Mouse (Mus musculus) lung, embryonic 16.5 days (tissue): ENCODE measurements at regions not wholly inside any gene's neighbourhood (a gene's known extent, or its start where the extent isn't known, plus 50 kb on each side); places are given as distances from the start of the nearest gene placed in this dataset.

Source experiments
- ATAC-seq: fragments of 200-750 bp; cut with Nextera tagmentation; 2 replicates; pipeline ENCODE4 v1.8.0; 2017; ENCODE audit warnings: low read depth, mild to moderate bottlenecking, moderate library complexity
- H3K27ac ChIP-seq: fragments of 300-500 bp; sonication (generic); 2 replicates; pipeline ENCODE4 v1.5.1; 2014; ENCODE audit warnings: mild to moderate bottlenecking, control low read depth, low read length
- H3K27me3 ChIP-seq: fragments of 300-500 bp; sonication (generic); 2 replicates; pipeline ENCODE4 v1.6.1; 2014; ENCODE audit warnings: low read depth, low read length, mixed read lengths; ENCODE audit not compliant: control insufficient read depth, insufficient read depth
- H3K36me3 ChIP-seq: fragments of 300-500 bp; sonication (generic); 2 replicates; pipeline ENCODE4 v1.6.1; 2014; ENCODE audit warnings: low read length; ENCODE audit not compliant: control insufficient read depth, insufficient read depth
- H3K4me1 ChIP-seq: fragments of 300-500 bp; sonication (generic); replicated peaks from 2 replicates; pipeline ENCODE4 v1.6.1; 2014; ENCODE audit warnings: low read length, mixed read lengths; ENCODE audit not compliant: control insufficient read depth, insufficient read depth
- H3K4me2 ChIP-seq: fragments of 300-500 bp; sonication (generic); 2 replicates; pipeline ENCODE4 v1.6.1; 2014; ENCODE audit warnings: low read depth, low read length, control low read depth
- H3K4me3 ChIP-seq: fragments of 300-500 bp; sonication (generic); 2 replicates; pipeline ENCODE4 v1.5.1; 2014; ENCODE audit warnings: mild to moderate bottlenecking, low read length, control low read depth
- H3K9ac ChIP-seq: fragments of 300-500 bp; sonication (generic); 2 replicates; pipeline ENCODE4 v1.6.1; 2014; ENCODE audit warnings: low read length, control low read depth
- H3K9me3 ChIP-seq: fragments of 300-500 bp; sonication (generic); 2 replicates; pipeline ENCODE4 v1.6.1; 2016; ENCODE audit warnings: low read length; ENCODE audit not compliant: control insufficient read depth
- WGBS: fragments of 180-500 bp; shearing (Covaris S2); extraction: QIAGEN DNeasy Blood & Tissue Kit; methylation state at CpG from one replicate; pipeline ENCODE4 v1.1.7; 2014; 5-methylcytosine and 5-hydroxymethylcytosine counted together

DNA sequence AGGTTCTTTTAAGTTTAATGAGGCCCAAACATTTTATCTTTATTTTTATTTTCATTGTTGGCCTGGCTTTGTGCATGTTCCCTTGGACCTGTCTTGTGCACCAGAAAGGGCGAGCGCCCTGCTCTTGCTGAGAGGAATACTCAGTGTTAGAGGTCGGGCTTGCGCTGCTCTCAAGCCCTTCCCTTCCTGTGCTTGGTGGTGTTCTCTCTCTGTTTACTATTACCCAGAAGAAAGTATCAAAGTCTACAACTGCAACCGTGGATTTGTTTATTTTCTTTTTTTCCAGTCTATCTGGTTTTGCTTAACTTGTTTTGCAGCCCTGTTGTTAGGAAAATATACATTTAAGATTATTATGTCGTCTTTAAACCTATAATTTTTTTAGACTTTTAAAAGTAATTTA is 74.1 kb upstream of the Aldh1a3 start:
- Histone ChIP-seq H3K9ac (no peak overlapping the region), H3K4me3 (no peak overlapping the region), H3K9me3 (no peaks in the 10 kb centered on the region), H3K36me3 (no peaks in the 10 kb centered on the region), H3K27me3 (no peaks in the 10 kb centered on the region), H3K4me1 (no peaks in the 10 kb centered on the region), H3K4me2 (no peak overlapping the region), H3K27ac (no peak overlapping the region)
- WGBS, result 46% methylated on average over 6 of the region's 6 CpGs
- ATAC-seq, result no peak

DNA sequence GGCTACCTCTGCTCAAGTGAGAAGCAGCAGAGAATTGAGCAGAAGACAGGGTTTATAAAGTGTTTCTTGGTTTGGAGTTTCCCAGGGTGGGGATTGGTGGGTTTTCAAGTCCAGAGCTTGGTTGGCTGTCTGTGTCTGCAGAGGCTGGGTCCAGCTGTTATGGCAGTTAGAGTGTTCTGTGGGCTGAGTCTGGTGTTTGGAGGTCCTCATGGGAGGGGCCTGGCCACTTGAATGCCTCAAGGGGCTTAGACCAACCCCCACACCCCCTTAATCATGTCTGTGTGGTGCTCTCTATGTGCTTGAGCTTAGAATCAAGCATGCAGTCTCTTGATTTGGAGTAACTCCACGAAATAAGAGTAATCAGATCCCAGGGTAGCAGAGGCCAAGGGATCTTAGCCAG is 70.2 kb upstream of the Aldh1a3 start:
- 24% methylated on average over 1 of the region's 1 CpGs for WGBS
- Histone ChIP-seq H3K4me3 (no peak overlapping the region), H3K4me1 (no peaks in the 10 kb centered on the region), H3K36me3 (no peaks in the 10 kb centered on the region), H3K27ac (no peak overlapping the region), H3K4me2 (no peak overlapping the region), H3K9me3 (no peaks in the 10 kb centered on the region), H3K27me3 (no peaks in the 10 kb centered on the region), H3K9ac (no peak overlapping the region)
- no peak for ATAC-seq

DNA sequence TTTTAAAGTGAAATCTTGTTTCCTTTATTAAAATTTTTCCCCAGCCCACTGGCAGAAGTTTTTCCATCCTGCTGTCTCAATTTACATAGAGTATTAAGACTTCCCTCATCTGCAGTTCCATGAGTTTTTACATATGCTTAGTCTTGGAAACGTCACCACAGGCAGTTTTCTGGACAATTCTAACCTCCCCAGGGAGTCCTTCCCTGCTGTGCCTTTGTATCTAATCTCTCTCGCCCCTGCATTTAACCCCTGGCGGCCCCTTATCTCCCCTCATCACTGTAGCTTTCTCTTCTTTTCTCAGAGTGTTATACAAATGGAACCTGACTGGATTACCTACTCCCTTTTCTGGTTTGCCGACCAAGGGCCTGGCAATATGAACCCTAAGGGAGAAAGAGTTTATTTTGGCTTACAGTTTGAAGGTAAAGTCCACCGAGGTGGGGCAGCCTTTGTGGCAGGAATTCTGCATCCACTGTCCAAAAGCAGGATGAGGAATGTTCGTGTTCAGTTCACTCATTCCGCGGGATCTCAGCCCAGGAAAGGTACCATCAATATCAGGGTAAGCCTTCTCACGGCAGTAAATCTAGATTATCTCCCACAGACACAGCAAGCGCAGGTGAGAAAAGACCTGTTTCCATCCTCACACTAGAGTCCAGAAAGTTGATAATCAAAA is 66.0 kb upstream of the Aldh1a3 start:
- no peak overlapping the region for H3K9ac ChIP-seq
- H3K4me1 ChIP-seq, result no peaks in the 10 kb centered on the region
- H3K36me3 ChIP-seq, result no peaks in the 10 kb centered on the region
- 68% methylated on average over 10 of the region's 10 CpGs for WGBS
- no peak overlapping the region for H3K4me2 ChIP-seq
- H3K27ac ChIP-seq, result no peak overlapping the region
- no peak overlapping the region for H3K4me3 ChIP-seq
- no peaks in the 10 kb centered on the region for H3K27me3 ChIP-seq
- ATAC-seq, result no peak
- H3K9me3 ChIP-seq, result no peaks in the 10 kb centered on the region; the same call in 1 of the 2 replicates

DNA sequence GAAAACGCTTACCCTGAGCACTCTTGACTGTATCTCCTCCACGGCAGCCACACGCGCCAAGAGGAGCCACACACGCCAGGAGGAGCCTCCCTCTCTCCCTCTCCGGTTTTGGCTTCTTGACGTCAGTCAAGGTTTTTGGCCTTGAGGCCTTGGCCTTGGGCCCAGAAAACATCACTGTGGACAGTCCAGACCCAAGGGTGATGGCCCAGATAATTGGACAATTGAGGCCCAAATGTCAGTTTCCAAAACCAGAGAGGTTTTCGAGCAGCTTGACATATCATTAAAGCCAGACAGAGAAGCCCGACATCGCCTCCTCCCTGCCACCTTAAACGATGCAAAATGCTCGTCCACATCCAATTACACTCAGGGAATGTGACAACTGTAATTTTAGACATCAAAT is 65.4 kb upstream of the Aldh1a3 start:
- WGBS, result 56% methylated on average over 12 of the region's 12 CpGs
- ATAC-seq, result no peak

DNA sequence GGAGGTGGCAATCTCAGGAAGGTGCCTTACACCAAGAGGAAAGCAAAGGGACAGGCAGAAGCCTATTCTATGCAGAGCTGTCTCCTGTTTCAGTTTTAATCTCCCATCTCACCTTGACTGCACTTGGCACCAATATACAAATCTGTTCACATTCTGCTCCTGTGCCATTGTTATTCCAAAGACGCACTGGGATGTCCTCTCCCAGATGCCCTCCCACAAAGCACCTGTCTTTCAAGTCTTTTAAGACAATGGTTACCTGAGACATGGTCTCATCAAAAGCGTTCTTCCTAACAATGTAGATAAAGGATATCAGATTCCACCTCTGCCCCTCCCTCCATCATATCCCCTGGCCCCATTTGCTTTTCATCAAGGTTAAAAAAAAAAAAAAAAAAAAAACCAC is 64.2 kb upstream of the Aldh1a3 start:
- ATAC-seq, result no peak
- no peaks in the 10 kb centered on the region for H3K27me3 ChIP-seq
- no peaks in the 10 kb centered on the region; the same call in 1 of the 2 replicates for H3K9me3 ChIP-seq
- H3K4me1 ChIP-seq, result no peaks in the 10 kb centered on the region
- H3K9ac ChIP-seq, result no peak overlapping the region
- H3K36me3 ChIP-seq, result no peaks in the 10 kb centered on the region
- H3K27ac ChIP-seq, result no peak overlapping the region
- H3K4me3 ChIP-seq, result no peak overlapping the region
- 47% methylated on average over 2 of the region's 2 CpGs for WGBS
- no peak overlapping the region for H3K4me2 ChIP-seq

More for the DNA sequence above, 65.4 kb upstream of the Aldh1a3 start:
- Histone ChIP-seq H3K27ac (no peak overlapping the region), H3K36me3 (no peaks in the 10 kb centered on the region), H3K9me3 (no peaks in the 10 kb centered on the region; the same call in 1 of the 2 replicates), H3K27me3 (no peaks in the 10 kb centered on the region), H3K9ac (no peak overlapping the region), H3K4me3 (no peak overlapping the region), H3K4me2 (no peak overlapping the region), H3K4me1 (no peaks in the 10 kb centered on the region)

DNA sequence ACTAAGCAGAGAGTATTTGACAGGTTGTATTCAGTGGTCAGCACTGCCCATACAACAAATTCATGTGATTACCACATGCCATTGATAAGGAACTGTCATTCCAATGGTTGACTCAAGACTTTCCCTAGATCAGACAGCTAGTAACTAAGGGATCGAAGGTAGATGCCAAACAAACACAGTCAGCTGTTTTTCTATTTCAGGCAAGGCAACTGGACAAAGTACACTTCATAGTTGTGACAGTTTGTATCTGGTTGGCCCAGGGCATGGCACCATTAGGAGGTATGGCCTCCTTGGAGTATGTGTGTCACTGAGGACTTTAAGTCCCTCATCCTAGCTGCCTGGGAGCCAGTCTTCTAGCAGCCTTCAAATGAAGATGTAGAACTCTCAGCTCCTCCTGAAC is 62.8 kb upstream of the Aldh1a3 start:
- 83% methylated on average over 1 of the region's 1 CpGs for WGBS
- Histone ChIP-seq H3K4me2 (no peak overlapping the region), H3K4me3 (no peak overlapping the region)

DNA sequence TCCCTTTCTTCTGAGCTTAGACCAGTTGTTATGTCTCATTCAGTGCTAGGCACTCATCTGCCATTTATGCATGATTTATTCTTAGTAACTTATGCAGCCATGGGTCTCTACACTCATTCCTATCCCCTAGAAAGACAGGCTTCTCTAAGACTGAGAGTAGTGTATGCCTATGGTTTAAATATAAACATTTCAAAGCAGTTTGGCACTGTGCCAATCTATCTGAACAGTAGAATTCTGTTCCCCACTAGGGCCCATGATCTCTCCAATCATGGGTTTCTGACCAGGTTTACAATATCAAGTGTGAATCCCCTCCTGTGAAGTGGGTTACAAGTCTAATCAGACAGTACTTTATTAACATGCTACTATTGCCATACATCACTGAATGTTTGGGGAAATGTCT is 60.4 kb upstream of the Aldh1a3 start:
- H3K27ac ChIP-seq, result no peak overlapping the region

More for the DNA sequence above, 62.8 kb upstream of the Aldh1a3 start:
- Histone ChIP-seq H3K27me3 (no peaks in the 10 kb centered on the region), H3K27ac (no peak overlapping the region), H3K4me1 (no peaks in the 10 kb centered on the region), H3K36me3 (no peaks in the 10 kb centered on the region), H3K9me3 (no peaks in the 10 kb centered on the region; the same call in 1 of the 2 replicates), H3K9ac (no peak overlapping the region)
- ATAC-seq, result no peak

DNA sequence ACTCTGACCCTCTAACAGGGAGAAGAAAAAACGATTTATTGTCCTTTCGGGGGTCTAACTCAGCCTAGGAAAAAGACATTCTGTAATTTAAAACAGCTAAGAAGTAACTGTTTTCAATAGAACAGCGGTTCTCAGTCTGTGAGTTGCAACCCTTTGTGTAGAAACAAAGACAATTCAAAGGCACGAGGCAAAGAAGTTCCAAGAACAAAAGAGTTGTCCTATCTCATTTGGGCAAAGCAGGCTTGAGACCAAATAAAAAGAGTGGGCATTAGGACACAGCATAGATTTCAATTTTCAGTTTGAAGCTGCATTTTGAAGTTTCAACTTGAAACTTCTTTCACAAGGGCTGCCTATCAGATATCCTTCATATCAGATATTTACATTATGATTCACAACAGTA is 53.1 kb upstream of the Aldh1a3 start:
- H3K4me1 ChIP-seq, result no peaks in the 10 kb centered on the region
- no peak overlapping the region for H3K27ac ChIP-seq
- H3K9ac ChIP-seq, result no peak overlapping the region
- WGBS, result 66% methylated on average over 4 of the region's 4 CpGs
- ATAC-seq, result no peak
- no peaks in the 10 kb centered on the region for H3K9me3 ChIP-seq
- H3K36me3 ChIP-seq, result no peaks in the 10 kb centered on the region
- no peaks in the 10 kb centered on the region for H3K27me3 ChIP-seq
- H3K4me2 ChIP-seq, result no peak overlapping the region
- no peak overlapping the region for H3K4me3 ChIP-seq

More for the DNA sequence above, 60.4 kb upstream of the Aldh1a3 start:
- no peak for ATAC-seq
- Histone ChIP-seq H3K27me3 (no peaks in the 10 kb centered on the region), H3K4me1 (no peaks in the 10 kb centered on the region), H3K4me2 (no peak overlapping the region), H3K36me3 (no peaks in the 10 kb centered on the region), H3K9ac (no peak overlapping the region), H3K4me3 (no peak overlapping the region), H3K9me3 (no peaks in the 10 kb centered on the region; the same call in 1 of the 2 replicates)

DNA sequence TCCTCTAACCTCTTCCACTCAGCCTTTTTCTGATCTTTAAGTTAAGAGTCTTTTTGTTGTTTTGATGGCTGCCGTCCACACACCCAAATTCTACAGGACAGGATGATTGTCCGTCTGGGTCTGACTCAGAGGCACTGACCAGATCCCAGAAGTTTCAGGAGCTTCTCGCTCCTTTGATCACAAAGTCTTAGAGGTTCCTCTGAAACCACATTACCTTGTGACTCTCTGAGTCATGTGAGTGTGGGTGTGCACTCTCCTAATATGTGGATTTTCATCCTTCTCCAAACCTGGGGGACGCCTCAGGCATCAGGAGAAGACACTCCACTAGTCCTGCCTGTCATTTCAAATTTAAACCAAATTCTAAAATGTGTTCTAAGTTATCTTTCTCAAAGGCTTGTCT is 52.0 kb upstream of the Aldh1a3 start:
- no peak for ATAC-seq
- Histone ChIP-seq H3K9ac (no peak overlapping the region), H3K27ac (no peak overlapping the region), H3K4me1 (no peaks in the 10 kb centered on the region), H3K27me3 (no peaks in the 10 kb centered on the region), H3K4me3 (no peak overlapping the region), H3K9me3 (no peaks in the 10 kb centered on the region), H3K4me2 (no peak overlapping the region), H3K36me3 (no peaks in the 10 kb centered on the region)
- whole genome bisulfite sequencing, result 81% methylated on average over 4 of the region's 4 CpGs

DNA sequence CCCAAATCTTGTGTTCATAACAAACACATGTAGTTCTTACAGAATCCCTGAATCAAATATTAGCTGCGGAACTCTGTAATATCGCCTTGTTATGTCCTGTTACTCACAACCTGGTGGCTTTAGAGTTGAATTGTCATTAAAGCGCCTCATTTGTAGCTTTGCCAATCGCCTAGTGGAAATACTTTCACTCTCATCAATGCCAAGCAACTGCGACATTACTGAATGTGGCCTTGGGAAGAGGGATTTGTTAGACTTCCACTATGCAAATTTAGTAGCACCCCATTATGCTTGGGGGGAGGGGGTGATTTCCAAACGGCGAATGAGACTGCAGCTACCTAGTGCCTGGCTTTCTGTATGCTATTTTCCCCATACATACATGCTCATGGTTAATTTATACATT is 50.8 kb upstream of the Aldh1a3 start:
- Histone ChIP-seq H3K9me3 (no peaks in the 10 kb centered on the region), H3K27me3 (no peaks in the 10 kb centered on the region), H3K9ac (no peak overlapping the region), H3K27ac (no peak overlapping the region), H3K4me2 (no peak overlapping the region), H3K4me1 (no peaks in the 10 kb centered on the region), H3K36me3 (no peaks in the 10 kb centered on the region), H3K4me3 (no peak overlapping the region)
- 72% methylated on average over 7 of the region's 7 CpGs for WGBS
- ATAC-seq, result no peak
